Mouse (Mus musculus) G1E (cell line): ENCODE measurements at regions not wholly inside any gene's neighbourhood (a gene's known extent, or its start where the extent isn't known, plus 50 kb on each side); places are given as distances from the start of the nearest gene placed in this dataset.

ENCODE experiments used
- CTCF ChIP-seq: IDR thresholded peaks from 2 replicates; pipeline ENCODE4 v1.5.1; 2012; ENCODE audit warnings: low read depth, low read length, inconsistent platforms, mixed read lengths
- GATA1 ChIP-seq: IDR thresholded peaks from 2 replicates; pipeline ENCODE4 v1.6.1; 2012; ENCODE audit warnings: borderline replicate concordance, low read length, inconsistent platforms, mixed read lengths
- GATA2 ChIP-seq: IDR thresholded peaks from 2 replicates; pipeline ENCODE4 v1.6.1; 2012; ENCODE audit warnings: low read depth, low read length, inconsistent platforms, borderline replicate concordance
- TAL1 ChIP-seq: conservative IDR thresholded peaks from 2 replicates; pipeline ENCODE4 v1.6.1; 2012; ENCODE audit warnings: low read depth, low read length, inconsistent platforms, mixed read lengths

DNA sequence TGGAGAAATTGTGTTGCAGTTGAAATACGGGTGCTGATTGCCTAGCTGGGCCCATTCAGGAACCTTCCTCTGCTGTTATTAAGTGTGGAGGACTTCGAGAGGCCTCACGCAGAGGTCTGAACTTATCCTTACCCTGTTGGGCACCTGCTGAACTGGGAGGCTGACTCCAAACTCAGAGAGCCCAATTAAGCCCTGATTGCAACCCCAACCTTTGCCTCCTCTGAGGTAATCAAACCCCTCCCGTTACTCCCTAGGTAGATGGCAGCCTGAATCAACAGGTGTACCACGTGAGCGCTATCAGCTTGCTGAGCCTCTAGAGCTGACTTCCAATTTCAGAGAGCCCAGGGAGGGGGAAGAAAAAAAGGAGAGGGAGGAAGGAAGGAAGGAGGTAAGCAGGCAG, 79.9 kb upstream of the Dscam start:
- TF ChIP-seq CTCF = no peak
- no peak for TF ChIP-seq GATA1
- no peak for TF ChIP-seq TAL1
- no peak for TF ChIP-seq GATA2
